Mouse (Mus musculus) myocyte (in vitro differentiated cells): ENCODE results near the gene Rhoq.
A peak's percentile ranks its signal among the peaks of the same experiment; 100 is the strongest.

Source experiments
- CEBPB ChIP-seq: IDR thresholded peaks from 2 replicates; pipeline ENCODE4 v1.6.1; 2011; ENCODE audit warnings: mild to moderate bottlenecking, moderate library complexity; ENCODE audit not compliant: poor library complexity, insufficient read depth, severe bottlenecking
- E2F4 ChIP-seq: IDR thresholded peaks from one replicate; pipeline ENCODE4 v1.6.1; 2011; ENCODE audit warnings: mild to moderate bottlenecking, control low read depth, moderate library complexity; ENCODE audit not compliant: insufficient read depth
- MAX ChIP-seq: IDR thresholded peaks from one replicate; pipeline ENCODE4 v1.6.1; 2011; ENCODE audit warnings: low read depth, mild to moderate bottlenecking, control low read depth
- MYOG ChIP-seq, 3 experiments: IDR thresholded peaks; one replicate each; pipeline ENCODE4 v1.6.1; 2011; ENCODE audit warnings: control low read depth in 2 of 3, low read depth in 2 of 3, mild to moderate bottlenecking in 2 of 3; ENCODE audit not compliant: insufficient read length in 2 of 3, control insufficient read depth in 1 of 3, insufficient read depth in 1 of 3
- POLR2A ChIP-seq: IDR thresholded peaks from one replicate; pipeline ENCODE4 v1.6.1; 2011; ENCODE audit warnings: low read depth, mild to moderate bottlenecking, control low read depth, moderate library complexity; ENCODE audit not compliant: insufficient read length
- POLR2AphosphoS2 ChIP-seq: IDR thresholded peaks from one replicate; pipeline ENCODE4 v1.6.1; 2011; ENCODE audit warnings: low read depth, control low read depth; ENCODE audit not compliant: insufficient read length
- REST ChIP-seq: IDR thresholded peaks from one replicate; pipeline ENCODE4 v1.6.1; 2011; ENCODE audit warnings: mild to moderate bottlenecking, control low read depth, moderate library complexity; ENCODE audit not compliant: insufficient read depth, insufficient read length
- TCF12 ChIP-seq: IDR thresholded peaks from one replicate; pipeline ENCODE4 v1.6.1; 2011; ENCODE audit warnings: mild to moderate bottlenecking, control low read depth; ENCODE audit not compliant: poor library complexity, insufficient read depth, severe bottlenecking
- TCF3 ChIP-seq: IDR thresholded peaks from one replicate; pipeline ENCODE4 v1.6.1; 2011; ENCODE audit warnings: low read depth, control low read depth; ENCODE audit not compliant: insufficient read length
- USF1 ChIP-seq: IDR thresholded peaks from one replicate; pipeline ENCODE4 v1.6.1; 2011; ENCODE audit warnings: low read depth, mild to moderate bottlenecking, control low read depth, moderate library complexity

GRCm38 (mm10) chr17:86948801-86949200 lies 14.1 kb upstream of the Rhoq start:
- TF ChIP-seq E2F4 (no peak), POLR2A (no peak), MAX (no peak), TCF12 (no peak), REST (no peak), CEBPB (no peak), USF1 (peak; percentile 56), POLR2AphosphoS2 (no peak), TCF3 (no peak), MYOG (IDR thresholded peaks at IDR 0.05; ENCODE audit: control insufficient read depth in 1 of 3, insufficient read depth in 1 of 3, insufficient read length in 2 of 3, low read depth in 2 of 3) (peak in 1 of 3 experiments; percentile 63)
